Mouse (Mus musculus): Measurements from ENCODE around the gene Vav2.

Vav2 gene

DNA sequence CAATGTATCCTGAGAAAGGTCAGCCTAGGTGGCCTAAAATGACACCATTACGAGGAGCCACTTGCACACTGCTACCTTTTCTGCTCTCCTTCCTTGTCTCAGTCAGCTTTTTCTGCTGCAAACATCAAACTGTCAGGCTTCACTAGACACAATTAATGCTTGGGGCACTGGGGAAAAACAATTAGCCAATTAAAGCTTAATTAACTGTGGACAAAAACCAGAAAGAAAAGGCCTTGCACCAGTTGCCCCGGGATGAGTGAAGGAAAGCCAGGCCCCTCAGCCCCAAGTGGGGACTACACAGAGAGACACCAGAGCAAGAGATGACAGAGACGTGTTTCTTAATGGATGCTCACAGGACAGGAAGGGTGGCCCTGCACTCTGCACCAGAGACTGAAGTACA is 51.7 kb downstream of the Vav2 start:
- DNase-seq (ENCODE audit: extremely low spot score, low read depth, low spot score) = no peak

DNA sequence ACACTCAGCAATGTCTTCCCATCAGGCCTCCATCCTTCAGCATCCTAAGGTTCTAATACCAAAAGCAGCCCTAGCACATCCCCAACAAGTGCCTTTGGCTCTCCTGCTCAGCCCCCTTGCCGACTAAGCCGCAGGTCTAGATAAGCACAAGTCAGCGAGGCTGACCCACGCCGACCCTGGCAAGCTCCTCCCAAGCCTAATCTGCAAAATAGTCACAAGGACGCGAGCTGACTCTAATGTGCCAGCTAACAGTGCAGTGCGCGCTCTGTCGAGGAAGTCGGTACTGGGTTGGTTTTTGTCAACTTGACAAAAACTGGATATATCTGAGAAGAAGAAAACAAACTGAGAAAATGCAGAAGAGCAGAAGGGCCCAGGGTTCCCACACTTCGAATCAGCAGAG is 53.5 kb downstream of the Vav2 start:
- DNase-seq (ENCODE audit: extremely low spot score, low read depth, low spot score) = no peak

DNA sequence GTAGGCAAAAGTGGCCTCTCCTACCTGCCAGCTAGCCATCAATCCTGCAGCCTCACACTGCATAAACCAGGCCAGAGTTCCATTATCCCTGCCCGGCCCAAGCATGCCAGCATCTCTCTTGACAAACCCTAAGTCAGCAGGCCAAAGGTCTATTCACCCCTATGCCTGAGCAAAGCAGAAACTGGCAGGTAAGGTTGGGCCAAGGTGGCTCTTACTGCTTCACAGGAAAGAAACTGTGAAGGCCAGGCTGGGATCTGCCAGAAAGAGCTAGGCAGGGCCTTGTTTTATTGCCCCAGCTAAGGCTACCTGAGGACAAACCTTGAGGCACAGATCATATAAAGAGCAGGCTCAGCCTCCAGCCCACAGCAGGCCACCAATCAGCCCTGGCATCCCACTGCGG is 55.4 kb downstream of the Vav2 start:
- DNase-seq (ENCODE audit: extremely low spot score, low read depth, low spot score) = no peak

DNA sequence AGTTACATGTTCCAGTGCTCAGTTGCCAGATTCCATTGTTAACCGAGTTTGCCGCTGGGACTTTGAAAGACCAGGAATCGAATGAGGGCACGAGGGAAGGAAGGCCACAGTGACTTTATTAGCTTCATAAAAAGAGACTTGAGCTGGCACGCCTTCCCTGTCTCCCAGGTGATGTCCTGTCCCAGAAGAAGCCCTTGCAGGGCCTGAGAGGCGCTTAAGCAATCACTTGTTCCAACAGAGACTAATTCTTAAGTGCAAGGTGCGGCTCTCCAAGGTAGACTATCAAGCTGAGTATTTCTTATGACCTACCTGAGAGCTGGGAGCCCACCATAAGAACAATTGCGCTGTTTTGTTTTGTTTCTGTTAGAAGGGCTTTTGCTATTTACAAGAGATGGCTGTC is 57.9 kb downstream of the Vav2 start:
- DNase-seq (ENCODE audit: extremely low spot score, low read depth, low spot score) = no peak

DNA sequence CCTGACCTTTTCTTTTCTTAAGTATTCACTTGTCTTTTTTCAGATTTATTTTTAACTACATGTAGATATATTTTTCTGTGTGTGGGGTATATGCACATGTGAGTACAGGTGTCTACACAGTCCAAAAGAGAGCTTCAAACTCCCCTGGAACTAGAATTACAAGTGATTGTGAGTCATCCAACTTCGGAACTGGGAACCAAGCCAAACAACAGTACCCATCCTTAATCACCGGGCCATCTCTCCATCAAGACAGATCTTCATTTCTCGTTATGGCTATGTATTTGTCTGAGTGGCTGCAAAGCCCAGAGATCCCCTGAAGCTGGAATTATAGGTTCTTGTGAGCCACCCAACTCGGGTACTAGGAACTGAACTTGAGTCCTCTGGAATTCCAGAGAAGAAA is 61.5 kb downstream of the Vav2 start:
- DNase-seq (ENCODE audit: extremely low spot score, low read depth, low spot score) = no peak

DNA sequence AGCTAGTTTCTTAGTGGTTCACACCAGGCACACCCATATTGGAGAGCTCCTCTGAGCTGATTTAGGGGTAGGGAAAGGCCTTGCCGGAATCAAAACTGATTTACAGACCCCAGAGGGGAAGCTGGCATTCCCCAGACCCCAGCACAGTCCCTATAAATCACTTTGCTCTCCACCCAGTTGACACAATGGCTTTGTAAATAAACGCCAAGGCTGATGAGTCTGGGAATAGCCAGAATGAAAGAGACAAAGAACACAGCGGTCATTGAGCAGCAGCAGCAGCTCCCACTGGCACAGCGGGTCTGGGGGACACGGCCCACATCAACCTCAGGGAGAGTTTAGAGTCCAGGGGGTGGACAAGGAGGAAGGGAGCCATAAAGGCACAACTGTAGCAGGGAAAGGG is 65.0 kb downstream of the Vav2 start:
- no peak for DNase-seq (ENCODE audit: extremely low spot score, low read depth, low spot score)

DNA sequence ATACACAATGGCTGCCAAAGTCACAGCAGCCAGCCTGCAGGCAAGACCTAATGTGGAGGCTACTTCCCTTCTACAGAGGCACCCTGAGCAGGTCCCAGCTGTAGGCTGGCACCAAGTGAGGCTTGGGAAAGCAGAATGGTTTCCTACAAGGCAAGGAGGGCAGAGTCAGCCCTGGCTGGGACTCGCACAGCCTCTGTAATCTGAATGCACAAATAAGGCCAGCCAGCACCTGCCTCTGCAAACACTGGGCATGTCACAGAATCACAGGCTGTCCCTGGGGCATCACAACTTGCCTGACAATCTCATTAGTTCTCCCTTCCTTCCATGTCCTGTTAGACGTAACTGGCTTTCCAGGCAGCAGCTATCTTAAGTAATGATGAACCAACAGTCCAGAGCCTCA is 68.4 kb downstream of the Vav2 start:
- DNase-seq (ENCODE audit: extremely low spot score, low read depth, low spot score) = no peak

DNA sequence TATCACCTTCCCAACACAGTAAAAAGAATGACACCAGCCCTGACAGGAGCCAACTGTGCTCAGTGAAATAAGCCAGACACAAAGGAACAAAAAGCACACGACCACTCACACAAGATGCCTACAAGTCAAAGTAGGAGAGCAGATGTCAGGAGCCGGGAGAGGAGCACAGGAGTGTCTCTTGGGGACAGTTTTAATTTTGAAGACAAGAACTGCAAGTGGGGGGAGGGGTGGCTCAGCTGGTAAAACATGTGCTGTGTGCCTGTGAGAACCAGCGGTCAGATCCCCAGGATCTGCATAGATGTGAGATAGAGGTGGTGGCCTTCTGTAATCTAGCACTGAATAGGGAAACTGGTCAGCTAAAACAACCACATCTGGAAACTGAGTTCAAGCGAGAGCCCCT is 71.1 kb downstream of the Vav2 start:
- DNase-seq (ENCODE audit: extremely low spot score, low read depth, low spot score) = no peak

DNA sequence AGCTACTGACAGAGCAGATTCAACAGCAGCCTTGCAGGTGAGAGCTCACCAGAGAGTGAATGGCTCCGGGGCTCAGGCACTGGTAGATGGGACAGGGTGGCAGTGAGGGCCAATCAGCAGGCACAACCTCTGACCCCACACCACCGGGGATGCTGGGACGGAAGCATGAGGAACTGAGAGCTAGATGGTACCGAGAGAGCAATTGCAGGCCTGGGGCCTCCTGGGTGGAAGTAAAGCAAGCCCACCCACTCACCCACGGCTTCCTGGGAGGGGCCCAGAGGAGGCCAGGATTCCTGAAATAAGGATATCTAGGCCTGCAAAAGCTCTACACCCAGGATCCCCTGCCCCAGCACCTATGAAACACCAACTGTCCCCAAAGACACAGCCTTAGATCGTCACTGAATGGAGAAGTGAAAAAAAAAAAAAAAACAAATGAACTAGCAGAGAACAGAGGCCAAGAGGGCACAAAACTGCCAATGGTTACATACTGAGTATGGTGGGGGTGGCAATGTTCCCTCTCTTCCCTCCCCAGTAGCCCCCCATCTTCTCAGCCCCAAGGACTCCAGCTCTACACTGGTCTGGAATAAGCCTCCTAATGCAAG is 72.1 kb downstream of the Vav2 start:
- DNase-seq (ENCODE audit: extremely low spot score, low read depth, low spot score) = no peak

DNA sequence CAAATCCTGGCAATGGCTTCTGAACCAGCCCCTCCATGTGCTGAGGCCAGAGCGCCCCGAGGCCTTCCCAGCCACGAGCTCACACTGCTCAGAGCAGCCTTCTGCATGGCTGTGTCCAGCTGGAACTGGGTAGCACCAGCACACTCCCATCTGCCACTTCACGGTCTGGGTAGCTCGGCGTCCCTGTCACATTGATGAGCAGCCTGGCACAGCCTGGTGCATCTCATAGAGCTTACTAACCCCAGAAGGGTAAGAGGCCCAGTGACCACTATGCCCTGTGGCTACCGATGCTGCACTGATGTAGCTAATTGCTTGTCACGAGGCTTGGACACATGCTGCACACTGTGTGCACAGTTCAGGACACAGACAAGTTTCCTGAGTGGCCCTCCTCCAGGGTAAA is 74.1 kb downstream of the Vav2 start:
- no peak for DNase-seq (ENCODE audit: extremely low spot score, low read depth, low spot score)

DNA sequence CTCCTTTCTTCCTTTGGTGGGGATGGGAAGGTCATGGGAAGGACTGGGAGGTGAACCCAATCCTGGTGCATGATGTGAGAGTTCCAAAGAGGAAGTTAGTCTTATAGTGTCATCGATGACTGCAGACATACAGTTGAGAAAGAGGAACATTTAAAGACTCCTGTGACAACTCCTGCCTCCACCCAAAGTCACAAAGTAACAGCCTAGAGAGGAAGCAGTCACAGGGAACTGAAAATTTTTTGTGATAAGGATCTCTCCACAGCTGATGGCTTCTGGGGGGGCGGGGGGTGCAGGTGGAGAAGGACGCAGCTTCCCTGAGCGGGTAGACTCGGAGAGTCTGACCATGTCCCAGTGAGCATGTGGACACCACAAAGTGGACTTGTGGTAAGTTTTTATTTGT is 76.5 kb downstream of the Vav2 start:
- no peak for DNase-seq (ENCODE audit: extremely low spot score, low read depth, low spot score)

DNA sequence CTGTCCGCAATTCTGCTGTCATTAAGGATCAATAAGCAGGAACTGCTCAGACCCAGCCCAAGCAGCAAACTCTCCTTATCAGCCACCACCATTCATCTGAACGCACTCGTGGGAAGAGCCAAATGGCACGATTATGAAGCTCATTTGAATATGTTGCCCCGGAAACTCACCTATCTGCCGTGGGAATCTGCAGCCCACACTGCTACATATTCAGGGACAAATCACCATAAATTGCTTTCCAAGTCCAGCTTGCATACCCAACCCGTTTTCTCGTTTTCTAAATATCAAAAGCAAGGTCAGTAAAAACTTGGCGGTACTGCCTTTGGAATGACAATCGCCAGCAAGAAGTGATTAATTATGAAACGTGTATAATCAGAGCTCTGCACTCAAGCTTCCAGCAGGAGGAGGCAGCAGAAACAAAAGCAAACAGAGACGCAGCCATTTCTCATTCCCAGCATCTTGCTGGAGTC is 82.8 kb downstream of the Vav2 start:
- DNase-seq (ENCODE audit: extremely low spot score, low read depth, low spot score) = no peak

DNA sequence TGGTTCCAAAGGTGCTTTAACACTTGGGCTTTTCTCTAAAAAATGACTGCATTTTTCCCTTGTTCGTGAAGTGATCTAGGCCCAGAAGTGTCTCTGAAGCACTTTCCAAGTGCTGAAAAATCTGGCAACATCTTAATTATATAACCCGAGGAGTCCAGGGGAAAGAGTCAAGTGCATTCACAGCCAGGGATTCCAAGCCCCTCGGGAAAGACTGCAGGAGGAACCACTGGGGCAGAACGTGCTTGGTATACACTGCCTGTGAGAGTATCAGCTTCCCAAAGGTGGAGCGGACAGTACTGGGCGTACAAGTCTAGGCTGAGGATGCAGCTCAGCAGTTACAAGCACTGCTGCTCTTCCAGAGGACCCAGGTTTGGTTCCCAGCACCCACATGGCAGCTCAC is 86.2 kb downstream of the Vav2 start:
- DNase-seq (ENCODE audit: extremely low spot score, low read depth, low spot score) = no peak

DNA sequence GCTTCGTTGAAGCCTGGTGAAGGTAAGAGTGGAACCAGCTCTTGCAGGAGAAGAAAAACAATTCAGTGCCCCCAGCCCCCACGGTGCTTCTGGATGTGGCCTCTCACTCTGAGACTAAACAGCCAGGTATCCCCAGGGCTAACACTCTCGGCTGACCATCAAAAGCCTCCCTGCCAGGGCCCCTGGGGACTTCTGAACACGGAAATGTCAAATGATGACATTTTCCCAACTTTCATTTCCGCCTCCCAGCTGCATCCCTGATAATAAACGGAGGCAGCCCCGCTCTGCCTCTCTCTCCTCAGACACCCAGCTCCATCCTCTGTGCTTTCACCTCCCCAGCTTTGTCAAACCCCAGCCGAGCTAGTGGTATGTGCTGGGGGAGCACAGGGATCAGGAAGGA is 87.8 kb downstream of the Vav2 start:
- no peak for DNase-seq (ENCODE audit: extremely low spot score, low read depth, low spot score)

DNA sequence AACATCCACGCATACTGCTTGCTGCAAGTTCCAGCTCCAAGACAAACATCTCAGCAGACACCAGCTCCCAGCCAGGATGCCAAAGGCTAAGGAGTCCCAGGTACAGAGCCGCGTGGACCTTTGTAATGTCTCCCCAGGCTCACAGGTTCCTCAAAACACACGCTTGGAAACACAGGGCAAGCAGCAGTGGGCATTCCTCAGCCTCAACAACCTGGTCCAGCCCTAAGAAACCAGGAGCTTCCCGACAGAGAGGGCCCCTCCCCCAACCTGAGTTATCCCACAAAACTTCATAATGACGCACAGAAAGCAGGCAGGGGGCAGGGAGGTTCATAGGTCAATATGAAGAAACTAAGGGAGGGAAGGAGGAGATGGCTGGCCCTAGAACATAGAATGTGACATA is 89.6 kb downstream of the Vav2 start:
- DNase-seq (ENCODE audit: extremely low spot score, low read depth, low spot score) = no peak

DNA sequence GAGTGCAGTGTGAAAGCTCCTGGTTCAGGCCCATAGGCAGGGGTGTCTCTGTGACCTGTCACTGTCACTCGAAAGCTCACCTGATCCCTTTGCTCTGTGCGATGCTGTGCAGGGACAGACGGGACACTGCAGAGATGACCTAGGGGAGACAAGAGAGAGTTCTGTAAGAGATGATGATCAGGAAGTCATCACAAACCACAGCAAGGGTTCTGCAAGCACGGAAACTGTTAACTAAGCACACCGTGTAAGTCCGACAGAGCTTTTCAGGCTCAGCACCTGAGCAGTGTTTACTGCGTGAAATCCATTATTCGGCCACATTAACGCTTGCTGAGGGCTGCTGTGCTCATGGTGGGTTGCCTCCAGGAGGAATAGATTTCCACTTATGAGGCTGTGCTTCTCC is 90.2 kb downstream of the Vav2 start:
- no peak for DNase-seq (ENCODE audit: extremely low spot score, low read depth, low spot score)

DNA sequence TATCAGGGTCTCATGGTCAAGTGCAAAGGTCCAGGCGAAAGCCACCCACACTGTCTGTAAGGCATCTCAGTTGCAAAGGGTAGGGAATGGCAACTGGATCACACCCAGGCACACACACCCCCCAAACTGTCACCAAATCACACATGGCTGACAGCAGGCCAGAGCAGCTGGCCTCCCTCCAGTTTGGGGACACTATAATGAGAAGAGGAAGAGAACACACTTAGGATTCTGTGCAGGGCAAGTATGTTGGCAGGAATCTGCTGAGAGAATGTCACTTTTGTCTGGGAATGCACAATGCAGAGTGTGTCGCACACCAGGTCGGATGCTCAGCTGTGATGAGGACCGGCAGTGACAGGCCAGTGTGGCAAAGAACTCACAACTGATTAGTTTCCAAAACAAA is 92.0 kb downstream of the Vav2 start:
- no peak for DNase-seq (ENCODE audit: extremely low spot score, low read depth, low spot score)

DNA sequence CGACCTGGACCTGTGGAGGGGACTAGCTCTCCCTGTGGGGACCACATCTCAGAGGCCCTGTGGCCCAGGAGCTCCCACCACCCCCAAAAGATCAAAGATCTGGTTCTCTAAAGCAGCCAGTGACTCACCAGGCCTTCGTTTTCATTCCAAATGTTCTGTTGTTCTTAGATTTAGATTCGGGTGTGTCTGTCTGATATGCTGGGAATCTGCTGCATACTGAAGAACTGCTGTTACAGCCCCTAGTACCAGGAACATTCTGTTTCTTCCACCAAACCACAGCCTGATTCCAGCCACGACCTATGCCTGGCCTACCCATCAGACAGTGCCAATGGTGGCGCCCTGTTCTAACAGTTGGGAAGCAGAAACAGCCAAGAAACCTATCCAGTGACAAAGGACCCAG is 95.3 kb downstream of the Vav2 start:
- no peak for DNase-seq (ENCODE audit: extremely low spot score, low read depth, low spot score)

DNA sequence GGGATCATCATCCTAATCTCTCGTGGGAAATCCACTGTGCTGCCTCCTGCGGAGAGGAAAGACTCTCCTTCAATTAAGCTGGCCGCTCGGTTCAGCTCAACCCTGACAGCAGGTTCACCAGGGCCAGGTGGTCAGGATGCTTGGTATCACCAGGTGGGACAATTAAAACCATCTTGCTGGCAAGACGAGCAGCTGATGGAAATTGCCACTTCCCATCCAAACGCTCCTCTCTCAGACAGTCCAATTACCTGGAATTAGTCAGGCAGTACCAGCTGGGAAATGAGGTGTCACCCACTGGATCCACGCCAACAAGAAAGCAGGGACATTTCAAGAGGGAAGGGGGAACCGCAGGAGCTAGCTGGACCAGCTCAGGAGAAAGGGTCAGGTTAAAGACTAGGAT is 96.4 kb downstream of the Vav2 start:
- DNase-seq (ENCODE audit: extremely low spot score, low read depth, low spot score) = no peak

DNA sequence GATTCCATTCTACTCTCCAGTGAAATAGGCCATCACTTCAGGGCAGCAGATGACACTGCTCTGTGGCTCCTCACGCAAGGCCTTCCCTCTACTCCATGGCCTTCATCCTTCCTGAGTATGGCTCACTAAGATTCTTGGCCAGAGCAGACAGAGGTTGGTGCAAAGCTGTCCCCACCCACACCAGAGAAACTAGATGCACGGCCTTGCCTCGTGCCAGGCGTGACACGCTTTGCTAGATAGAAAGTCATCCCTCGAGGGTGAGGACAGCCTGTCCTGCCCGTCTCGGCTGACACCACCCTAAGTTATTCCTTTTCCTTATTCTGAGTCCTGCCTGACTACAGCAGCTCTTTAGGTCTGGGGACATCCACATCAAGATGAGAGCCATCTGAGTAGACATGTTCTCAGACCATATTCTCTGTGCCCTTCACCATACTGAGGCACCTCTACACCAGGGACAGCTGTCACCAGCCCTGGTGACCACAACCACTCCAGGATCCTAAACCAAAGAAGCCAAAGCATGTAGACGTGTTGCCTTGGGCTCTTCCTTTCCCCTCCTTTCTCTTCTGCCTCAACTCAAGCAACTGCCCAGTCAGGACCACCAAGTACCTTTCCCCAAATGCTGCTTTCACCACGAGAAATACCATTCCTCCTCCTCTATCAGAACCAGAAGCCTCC is 97.3 kb downstream of the Vav2 start:
- DNase-seq (ENCODE audit: extremely low spot score, low read depth, low spot score) = no peak

DNA sequence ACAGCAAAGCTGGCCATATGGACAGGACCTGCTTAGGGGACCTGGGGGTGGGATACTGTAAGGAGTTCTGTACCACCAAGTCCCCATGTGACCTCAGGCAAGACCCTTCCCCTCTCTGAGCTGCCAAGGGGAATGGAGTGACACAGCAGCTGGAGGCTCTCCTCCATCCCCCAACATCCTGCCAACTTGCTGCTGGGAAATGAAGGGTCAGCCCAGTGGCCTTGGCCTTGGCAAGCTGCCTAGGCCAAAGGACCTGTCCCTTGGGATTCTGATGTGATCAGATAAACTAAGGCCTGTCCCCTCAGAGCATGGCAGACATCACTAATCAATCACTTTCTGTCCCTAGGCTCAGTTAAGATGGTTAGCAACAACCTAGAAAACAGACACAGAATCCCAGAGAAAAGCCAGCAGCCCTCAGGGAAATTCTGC is 98.2 kb downstream of the Vav2 start:
- no peak for DNase-seq (ENCODE audit: extremely low spot score, low read depth, low spot score)

DNA sequence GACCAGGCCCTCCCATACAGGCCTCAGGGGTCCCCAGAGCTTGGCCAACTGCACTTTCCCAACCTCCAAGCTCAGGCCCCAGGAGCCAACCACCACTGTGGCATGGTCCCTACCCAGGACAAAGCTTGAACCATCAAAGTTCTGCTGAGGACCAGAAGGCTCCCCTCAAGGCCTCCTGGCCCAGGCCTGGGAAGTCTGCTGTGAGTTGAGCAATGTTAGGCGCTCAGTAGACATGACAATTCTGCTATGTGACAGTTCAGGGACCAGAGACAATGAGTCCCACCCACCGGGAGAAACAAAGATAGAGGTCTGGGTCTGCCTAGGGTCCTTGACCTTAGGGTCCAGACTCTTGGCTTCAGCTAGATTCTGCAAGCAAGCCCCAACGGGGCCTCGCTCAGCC is 98.9 kb downstream of the Vav2 start:
- DNase-seq (ENCODE audit: extremely low spot score, low read depth, low spot score) = no peak

DNA sequence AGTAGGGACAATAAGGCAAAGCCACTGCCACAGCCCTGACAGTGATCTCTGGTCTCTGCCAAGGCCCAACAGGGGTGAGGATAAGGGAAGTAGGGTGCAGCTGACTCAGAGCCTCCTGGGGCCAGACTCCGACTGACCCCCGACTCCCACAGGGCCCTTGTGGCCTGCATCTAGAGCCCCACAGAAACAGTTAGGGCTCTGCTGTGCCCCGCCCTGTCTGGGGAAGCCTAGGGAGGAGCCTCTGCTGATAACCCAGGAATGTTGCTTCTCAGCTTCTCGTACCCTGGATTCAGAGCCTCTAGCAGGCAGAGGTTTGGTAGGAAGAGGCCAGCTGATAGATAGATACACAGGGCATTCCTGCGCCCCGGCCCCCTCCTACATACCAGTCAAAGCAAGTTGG is 99.8 kb downstream of the Vav2 start:
- no peak for DNase-seq (ENCODE audit: extremely low spot score, low read depth, low spot score)

Data from hindlimb bud, embryonic 11.5 days (tissue).